Mouse (Mus musculus) heart, adult 8-10 months (tissue): Measurements from ENCODE around the gene Samd14. TPM values are rescaled to one million over a fixed set of nuclear protein-coding genes. Genes with fewer than 3 reads are reported as not detected.

Source experiments
- DNase-seq: peaks from one replicate; pipeline ENCODE4 v3.0.0; 2022; ENCODE audit warnings: low spot score
- total RNA-seq, 4 experiments: library from RNA; stranded (reverse); gene quantifications; 2 replicates each; pipeline ENCODE4 v1.2.4; 2022

Gene Samd14
- total RNA-seq, 4 experiments from 2014 or later: 0.72 to 1.1 (median 0.96) TPM

- peak; percentile 91 for DNase-seq
Measured at GRCm38 (mm10) chr11:94989562-94990017, 20.1 kb upstream of the Samd14 start.

GRCm38 (mm10) chr11:94990102-94990748, 19.5 kb upstream of the Samd14 start:
- no peak for DNase-seq

GRCm38 (mm10) chr11:94990749-94991577, 18.7 kb upstream of the Samd14 start, which contains the start of gene Ppp1r9b:
Gene Ppp1r9b, plus strand, starts transcription at chr11:94991035.
- peak; percentile 94 for DNase-seq

GRCm38 (mm10) chr11:94991641-94992479, 17.8 kb upstream of the Samd14 start:
- DNase-seq: no peak

GRCm38 (mm10) chr11:94992480-94992753, 17.3 kb upstream of the Samd14 start:
- DNase-seq: no peak

- peak; percentile 67 for DNase-seq
Measured at GRCm38 (mm10) chr11:94992754-94993606, 16.7 kb upstream of the Samd14 start.

- DNase-seq: no peak
Measured at GRCm38 (mm10) chr11:94994208-94994814, 15.4 kb upstream of the Samd14 start.

- DNase-seq: no peak
Measured at GRCm38 (mm10) chr11:94994947-94995772, 14.5 kb upstream of the Samd14 start.

GRCm38 (mm10) chr11:94996101-94996500, 13.6 kb upstream of the Samd14 start:
- DNase-seq: no peak

GRCm38 (mm10) chr11:94996984-94997383, 12.7 kb upstream of the Samd14 start:
- DNase-seq: no peak

GRCm38 (mm10) chr11:94997596-94997995, 12.1 kb upstream of the Samd14 start:
- no peak for DNase-seq

GRCm38 (mm10) chr11:94998041-94998531, 11.6 kb upstream of the Samd14 start:
- DNase-seq: no peak

GRCm38 (mm10) chr11:95000128-95000527, 9.6 kb upstream of the Samd14 start:
- DNase-seq: no peak

GRCm38 (mm10) chr11:95000548-95000947, 9.1 kb upstream of the Samd14 start:
- peak; percentile 65 for DNase-seq

GRCm38 (mm10) chr11:95001058-95001457, 8.6 kb upstream of the Samd14 start:
- peak; percentile 73 for DNase-seq

GRCm38 (mm10) chr11:95001584-95002347, 7.9 kb upstream of the Samd14 start:
- DNase-seq: no peak

- no peak for DNase-seq
Measured at GRCm38 (mm10) chr11:95002705-95003104, 7.0 kb upstream of the Samd14 start.

- DNase-seq: no peak
Measured at GRCm38 (mm10) chr11:95004136-95004936, 5.3 kb upstream of the Samd14 start.
